Mouse (Mus musculus): Measurements from ENCODE around the gene Ifih1.

Ifih1 gene

GRCm38 (mm10) chr2:62646014-62646645 lies at the start of gene Ifih1:
Gene Ifih1, minus strand, starts transcription at chr2:62646255.
- DNase-seq (ENCODE audit: low spot score in 2 of 2), result no peak

- no peak for DNase-seq (ENCODE audit: low spot score in 2 of 2)
Observed at GRCm38 (mm10) chr2:62685934-62686333, 39.9 kb upstream of the Ifih1 start.

- DNase-seq (ENCODE audit: low spot score in 2 of 2), result no peak
Observed at GRCm38 (mm10) chr2:62684989-62685595, 39.0 kb upstream of the Ifih1 start.

- peak; percentile 62 to 63 for DNase-seq (ENCODE audit: low spot score in 2 of 2)
Observed at GRCm38 (mm10) chr2:62681667-62682066, 35.6 kb upstream of the Ifih1 start.

GRCm38 (mm10) chr2:62672788-62673187 lies 26.7 kb upstream of the Ifih1 start:
- DNase-seq (ENCODE audit: low spot score in 2 of 2), result no peak

- DNase-seq (ENCODE audit: low spot score in 2 of 2), result no peak
Observed at GRCm38 (mm10) chr2:62670767-62671166, 24.7 kb upstream of the Ifih1 start.

GRCm38 (mm10) chr2:62670301-62670700 lies 24.2 kb upstream of the Ifih1 start:
- DNase-seq (ENCODE audit: low spot score in 2 of 2), result no peak

- no peak for DNase-seq (ENCODE audit: low spot score in 2 of 2)
Observed at GRCm38 (mm10) chr2:62669848-62670247, 23.8 kb upstream of the Ifih1 start.

GRCm38 (mm10) chr2:62665536-62665935 lies 19.5 kb upstream of the Ifih1 start:
- DNase-seq (ENCODE audit: low spot score in 2 of 2), result no peak

GRCm38 (mm10) chr2:62664839-62665238 lies 18.8 kb upstream of the Ifih1 start:
- DNase-seq (ENCODE audit: low spot score in 2 of 2), result no peak

- peak; percentile 82 to 84 for DNase-seq (ENCODE audit: low spot score in 2 of 2)
Observed at GRCm38 (mm10) chr2:62664135-62664670, 18.1 kb upstream of the Ifih1 start, which contains the start of gene Gca. Gene Gca, plus strand, starts transcription at chr2:62664285.

GRCm38 (mm10) chr2:62662560-62662959 lies 16.5 kb upstream of the Ifih1 start:
- DNase-seq (ENCODE audit: low spot score in 2 of 2), result no peak

GRCm38 (mm10) chr2:62660565-62660964 lies 14.5 kb upstream of the Ifih1 start:
- DNase-seq (ENCODE audit: low spot score in 2 of 2), result no peak

- no peak for DNase-seq (ENCODE audit: low spot score in 2 of 2)
Observed at GRCm38 (mm10) chr2:62656072-62656471, 10.0 kb upstream of the Ifih1 start.

GRCm38 (mm10) chr2:62654519-62655338 lies 8.7 kb upstream of the Ifih1 start:
- DNase-seq (ENCODE audit: low spot score in 2 of 2), result peak; percentile 86 to 88

GRCm38 (mm10) chr2:62652466-62652865 lies 6.4 kb upstream of the Ifih1 start:
- no peak for DNase-seq (ENCODE audit: low spot score in 2 of 2)

GRCm38 (mm10) chr2:62651890-62652289 lies 5.8 kb upstream of the Ifih1 start:
- DNase-seq (ENCODE audit: low spot score in 2 of 2), result no peak

GRCm38 (mm10) chr2:62646671-62647289 lies 725 bp upstream of the Ifih1 start:
- no peak for DNase-seq (ENCODE audit: low spot score in 2 of 2)

- no peak for DNase-seq (ENCODE audit: low spot score in 2 of 2)
Observed at GRCm38 (mm10) chr2:62645475-62645874, 580 bp downstream of the Ifih1 start.

- no peak for DNase-seq (ENCODE audit: low spot score in 2 of 2)
Observed at GRCm38 (mm10) chr2:62644891-62645290, 1.2 kb downstream of the Ifih1 start.

GRCm38 (mm10) chr2:62643405-62644305 lies 2.4 kb downstream of the Ifih1 start:
- DNase-seq (ENCODE audit: low spot score in 2 of 2), result no peak

Measured in right cerebral cortex, adult 2 months (tissue).